Mouse (Mus musculus) kidney, adult 9 months (tissue): ENCODE results near the gene Actr6.
"Not testable (repeated sequence)": the region's sequence is repeated elsewhere in the genome, so short reads cannot be mapped to it uniquely, and the experiment has no call there.

Source experiments
- DNase-seq: peaks from one replicate; pipeline ENCODE4 v3.0.0; 2022

Actr6 gene

DNA sequence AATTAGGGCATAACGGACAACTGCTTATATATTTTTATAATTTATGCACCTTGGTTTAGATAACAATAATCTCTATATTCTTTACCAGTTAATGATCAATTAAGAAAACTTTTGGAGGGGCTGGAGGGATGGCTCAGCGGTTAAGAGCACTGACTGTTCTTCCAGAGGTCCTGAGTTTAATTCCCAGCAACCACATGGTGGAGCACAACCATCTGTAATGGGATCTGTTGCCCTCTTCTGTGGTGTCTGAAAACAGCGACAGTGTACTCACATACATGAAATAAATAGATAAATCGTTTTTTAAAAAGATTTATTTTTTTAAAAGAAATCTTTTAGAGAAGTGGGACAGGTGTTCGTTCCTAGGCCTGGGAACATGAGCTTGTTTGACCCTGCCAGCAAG is 5.0 kb upstream of the Actr6 start:
- DNase-seq, result no peak

DNA sequence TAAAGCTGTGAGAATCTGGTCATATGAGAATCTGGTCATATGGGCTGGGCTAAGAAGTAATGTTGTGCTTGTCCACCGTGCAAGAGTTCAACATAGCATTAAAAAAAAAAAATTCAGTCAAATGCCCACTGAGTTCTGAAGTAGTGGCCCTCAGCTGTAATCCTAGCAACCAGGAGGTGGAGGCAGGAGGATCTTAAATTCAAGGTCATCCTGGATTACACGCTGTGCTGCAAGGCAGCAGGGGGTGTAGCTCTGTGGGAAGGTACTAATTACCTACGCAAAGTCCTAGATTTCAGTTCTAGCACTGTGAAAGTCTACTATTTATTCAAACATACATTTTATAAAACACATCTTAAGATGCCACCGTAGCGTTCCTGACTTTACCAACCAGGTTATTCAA is 754 bp downstream of the Actr6 start:
- no peak for DNase-seq

DNA sequence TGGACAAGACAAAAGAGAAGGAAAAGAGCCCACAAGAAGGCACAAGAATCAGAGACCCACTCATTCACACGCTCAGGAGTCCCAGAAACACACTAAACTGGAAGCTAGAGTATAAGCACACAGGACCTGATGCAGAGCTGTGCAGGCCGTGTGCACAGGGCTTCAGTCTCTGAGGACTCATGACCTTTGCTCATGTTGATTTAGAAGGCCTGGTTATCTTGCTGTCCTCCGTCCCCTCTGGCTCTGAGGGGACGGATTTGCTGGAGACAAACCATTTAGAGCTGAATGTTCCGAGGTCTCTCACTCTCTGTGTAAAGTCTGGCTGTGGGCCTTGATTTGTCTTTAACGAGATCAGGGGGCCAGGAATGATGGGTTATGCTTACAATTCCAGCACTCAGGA is 1.7 kb downstream of the Actr6 start:
- no peak for DNase-seq

DNA sequence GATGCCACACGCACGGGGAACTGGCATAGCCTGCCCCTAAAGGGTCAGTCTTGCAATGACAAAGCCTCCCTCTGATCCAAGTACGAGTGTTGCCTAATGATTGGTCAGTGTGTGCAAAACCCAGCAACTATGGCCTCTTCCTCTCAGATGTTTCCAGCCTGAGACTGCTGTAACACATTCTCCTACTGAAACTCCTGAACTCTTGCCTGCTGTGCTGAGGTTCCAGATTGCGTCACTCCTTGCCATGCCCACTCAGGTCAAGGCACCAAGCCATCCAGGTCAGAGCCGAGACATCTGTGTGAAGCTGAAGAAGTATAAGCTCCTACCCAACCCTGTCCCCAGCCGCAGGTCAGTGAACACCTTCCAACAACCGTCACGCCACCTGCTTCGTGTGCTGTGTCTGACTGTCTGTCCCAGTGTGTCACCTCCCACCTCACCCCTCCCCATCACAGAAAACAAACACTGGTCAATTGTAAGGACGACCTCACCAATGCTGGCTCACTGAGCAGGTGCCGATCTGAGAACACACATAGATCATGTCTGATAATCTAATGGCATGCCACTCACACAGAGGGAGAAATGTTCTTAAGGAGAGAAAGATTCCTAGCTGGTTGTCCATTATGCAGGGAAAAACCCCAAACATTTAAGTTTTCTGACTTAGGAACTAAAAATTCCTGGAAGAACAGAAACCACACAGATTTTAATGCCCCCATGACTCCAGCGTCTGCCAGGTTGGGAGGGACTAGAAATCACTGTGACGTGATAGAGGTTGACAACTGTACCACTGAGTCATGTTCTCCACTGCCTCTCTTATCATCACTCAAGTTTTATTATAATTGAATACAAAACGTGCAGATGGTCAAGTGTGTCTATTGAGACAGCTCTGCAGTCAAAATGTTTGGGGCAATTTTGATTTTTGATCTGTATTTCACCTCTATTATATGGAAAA is 9.6 kb downstream of the Actr6 start:
- peak; percentile 79 for DNase-seq

DNA sequence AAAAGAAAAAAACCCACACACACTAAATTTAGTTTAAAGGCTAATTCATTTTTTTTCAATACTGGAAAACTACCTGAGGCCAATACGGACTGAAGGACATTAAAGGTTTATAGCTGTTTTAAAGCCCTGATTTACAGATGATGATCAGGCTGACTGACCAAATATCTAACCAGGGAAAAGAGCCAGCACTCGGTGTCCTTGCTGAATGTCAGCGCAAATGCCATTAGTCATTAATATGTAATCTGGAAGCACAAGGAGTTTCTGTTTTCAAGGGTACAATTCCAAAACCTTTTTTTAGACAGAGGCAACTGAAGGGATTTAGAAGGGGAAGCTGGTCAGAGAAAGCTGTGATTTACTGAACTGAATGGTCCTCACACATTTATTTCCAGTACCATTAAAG is 11.3 kb downstream of the Actr6 start:
- peak; percentile 95 for DNase-seq

DNA sequence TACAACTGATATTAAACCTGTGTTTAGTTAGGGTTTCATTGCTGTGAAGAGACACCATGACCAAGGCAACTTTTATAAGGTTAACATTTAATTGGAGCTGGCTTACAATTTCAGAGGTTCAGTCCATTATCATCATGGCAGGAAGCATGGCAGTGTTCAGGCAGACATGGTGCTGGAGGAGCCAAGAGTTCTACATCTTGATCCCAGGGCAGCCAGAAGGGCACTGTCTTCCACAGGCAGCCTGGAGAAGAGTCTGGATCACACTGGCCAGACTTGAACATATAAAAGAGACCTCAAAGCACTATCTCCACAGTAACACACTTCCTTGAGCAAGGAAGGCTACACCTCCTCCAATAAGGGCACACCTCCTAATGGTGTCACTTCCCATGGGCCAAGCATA is 11.8 kb downstream of the Actr6 start:
- peak; percentile 57 for DNase-seq

DNA sequence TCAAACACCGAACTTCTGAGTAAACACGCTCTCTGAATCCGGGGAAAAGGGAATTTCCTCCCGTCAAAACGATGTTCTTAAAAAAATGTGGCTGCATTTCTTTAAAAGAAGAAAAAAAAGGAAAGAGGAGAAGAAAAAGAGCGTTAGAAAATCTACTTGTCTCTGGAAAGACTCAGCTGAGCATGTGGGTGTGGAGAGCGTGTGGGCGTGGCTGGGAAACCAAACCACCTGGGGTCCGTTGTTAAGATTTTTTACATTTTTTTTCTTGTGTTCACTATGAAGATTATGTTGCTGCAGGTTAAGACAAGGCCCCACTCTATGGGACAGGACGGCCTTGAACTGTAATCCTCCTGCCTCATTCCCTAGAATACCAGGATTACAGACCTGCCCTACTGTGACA is 17.2 kb downstream of the Actr6 start:
- DNase-seq, result no peak

DNA sequence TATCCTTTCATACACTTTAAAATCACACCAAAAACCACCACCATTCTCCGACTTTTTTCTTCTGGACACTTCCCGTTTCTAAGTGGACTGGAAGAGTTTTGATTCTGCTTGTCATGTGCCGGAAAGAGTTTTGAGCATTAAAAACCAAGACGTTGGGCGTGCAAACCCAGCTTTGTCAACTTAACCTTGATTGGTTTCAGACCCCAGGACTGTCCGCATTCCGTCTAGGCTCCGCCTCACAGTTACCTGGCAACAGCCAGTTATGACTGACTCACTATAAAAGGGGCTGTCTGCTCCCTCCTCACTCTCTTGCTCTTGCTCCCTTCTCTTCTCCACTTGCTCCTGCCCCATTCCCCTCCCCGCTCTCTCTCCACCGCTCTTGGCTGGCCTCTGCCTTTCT is 23.4 kb downstream of the Actr6 start:
- no peak for DNase-seq

DNA sequence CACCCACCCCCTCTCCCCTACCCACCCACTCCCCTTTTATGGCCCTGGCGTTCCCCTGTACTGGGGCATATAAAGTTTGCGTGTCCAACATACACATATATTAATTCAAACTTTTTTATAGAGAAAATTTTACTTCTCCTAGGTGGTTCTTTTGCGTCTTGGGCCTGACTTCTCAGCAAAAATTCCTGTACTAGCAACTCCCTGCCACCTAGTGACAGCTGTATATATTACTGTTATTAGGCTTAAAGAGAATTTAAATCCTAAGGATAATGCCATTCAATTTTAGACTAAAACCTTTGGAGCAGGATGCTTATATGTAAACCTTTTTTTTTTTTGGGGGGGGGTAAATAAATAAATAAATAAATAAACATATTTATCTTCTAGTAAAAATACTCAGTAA is 24.7 kb downstream of the Actr6 start:
- DNase-seq, result no peak

DNA sequence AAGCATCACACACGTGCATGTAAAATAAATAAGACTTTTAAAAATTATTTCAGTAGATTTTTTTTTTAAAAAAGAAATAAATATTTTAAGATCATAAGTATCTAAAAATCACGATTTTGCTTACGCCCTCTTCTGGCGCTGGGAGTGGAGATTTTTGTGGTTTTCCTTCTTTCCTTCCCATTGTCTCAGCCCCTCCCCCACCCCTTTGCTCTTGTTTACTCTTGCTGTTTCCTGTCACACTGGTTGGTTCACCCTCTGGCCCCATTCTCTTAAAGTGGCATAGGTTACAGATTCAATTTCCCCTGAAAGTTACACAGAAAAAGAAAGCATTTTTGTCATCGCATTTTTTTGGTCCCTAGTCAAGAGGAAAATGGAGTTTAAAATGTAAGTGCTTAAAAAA is 29.1 kb downstream of the Actr6 start:
- DNase-seq, result no peak

DNA sequence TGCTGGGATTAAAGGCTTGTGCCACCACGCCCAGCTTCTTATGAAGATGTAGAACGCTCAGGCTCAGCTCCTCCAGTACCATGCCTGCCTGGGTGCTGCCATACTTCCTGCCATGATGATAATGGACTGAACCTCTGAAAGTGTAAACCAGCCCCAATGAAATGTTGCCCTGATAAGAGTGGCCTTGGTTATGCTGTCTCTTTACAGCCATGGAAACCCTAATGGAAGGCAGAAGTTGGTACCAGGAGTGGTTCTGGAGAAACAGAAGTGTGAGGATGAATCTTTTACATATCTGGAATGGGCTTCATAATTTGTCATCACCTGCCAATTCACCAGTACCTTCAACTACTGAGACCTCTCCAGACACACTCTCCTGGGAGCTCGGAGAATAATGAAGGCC is 34.1 kb downstream of the Actr6 start:
- DNase-seq, result no peak

DNA sequence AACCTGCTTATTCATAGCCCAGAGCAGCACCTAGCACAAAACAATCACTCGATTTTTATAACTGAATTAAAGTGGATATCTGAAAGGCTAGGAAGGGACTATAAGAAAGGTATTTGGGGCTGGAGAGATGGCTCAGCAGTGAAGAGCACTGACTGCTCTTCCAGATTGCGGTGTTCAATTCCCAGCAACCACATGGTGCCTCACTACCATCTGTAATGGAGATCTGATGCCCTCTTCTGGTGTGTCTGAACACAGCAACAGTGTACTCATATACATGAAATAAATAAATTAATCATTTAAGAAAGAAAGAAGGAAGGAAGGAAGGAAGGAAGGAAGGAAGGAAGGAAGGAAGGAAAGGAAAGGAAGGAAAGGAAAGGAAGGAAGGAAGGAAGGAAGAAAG is 35.8 kb downstream of the Actr6 start:
- DNase-seq, result not testable (repeated sequence)

DNA sequence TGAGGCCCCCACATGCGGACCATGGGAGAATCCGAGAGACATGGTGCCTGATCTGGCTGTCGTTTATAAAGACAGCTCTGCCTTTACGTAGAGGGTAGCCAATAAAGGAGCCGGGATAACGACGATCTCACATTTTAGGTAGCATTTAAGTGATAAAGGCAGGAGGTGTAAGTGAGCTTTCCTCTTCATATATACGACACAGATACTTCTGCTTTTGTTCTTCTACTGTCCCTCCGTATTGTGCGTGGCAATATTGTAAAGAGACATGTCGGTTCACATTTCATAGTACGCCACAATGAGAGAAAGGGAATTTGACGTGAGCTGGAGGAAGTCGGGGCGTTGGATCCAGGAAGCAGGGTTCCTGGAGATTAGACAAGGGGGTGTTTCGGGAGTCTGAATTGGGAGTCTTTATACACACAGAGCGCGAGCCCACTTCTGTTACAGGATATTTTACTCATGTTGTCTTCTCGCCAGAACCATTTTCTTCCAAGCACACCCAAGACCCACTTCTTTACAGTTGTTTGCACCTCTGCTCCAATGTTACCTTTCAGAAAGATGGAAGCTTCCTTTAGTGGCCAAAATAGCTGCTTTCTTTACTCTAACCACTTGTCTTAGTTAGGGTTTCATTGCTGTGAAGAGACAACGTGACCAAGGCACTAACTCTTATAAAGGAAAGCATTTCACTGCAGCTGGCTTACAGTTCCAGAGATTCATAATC is 36.7 kb downstream of the Actr6 start:
- no peak for DNase-seq

DNA sequence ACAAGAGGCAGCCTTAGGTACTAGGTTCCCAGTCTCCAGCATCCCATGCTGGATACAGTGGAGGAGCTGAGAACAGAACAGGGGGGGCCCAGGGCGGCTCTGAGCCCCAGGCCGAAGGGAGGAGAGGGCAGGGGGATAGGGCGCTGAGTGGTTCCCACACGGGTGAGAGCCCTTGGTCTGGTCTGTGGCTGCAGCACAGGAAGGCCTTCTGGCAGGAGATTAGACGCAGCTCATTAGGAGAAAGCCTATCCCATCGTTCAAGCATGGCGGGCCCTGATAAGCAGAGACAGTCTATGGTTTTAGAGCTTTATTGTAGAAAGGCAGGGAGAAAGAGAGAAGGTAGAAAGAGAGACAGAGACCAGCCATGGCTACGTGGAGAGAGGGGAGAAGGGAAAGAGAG is 42.1 kb downstream of the Actr6 start:
- DNase-seq, result no peak

DNA sequence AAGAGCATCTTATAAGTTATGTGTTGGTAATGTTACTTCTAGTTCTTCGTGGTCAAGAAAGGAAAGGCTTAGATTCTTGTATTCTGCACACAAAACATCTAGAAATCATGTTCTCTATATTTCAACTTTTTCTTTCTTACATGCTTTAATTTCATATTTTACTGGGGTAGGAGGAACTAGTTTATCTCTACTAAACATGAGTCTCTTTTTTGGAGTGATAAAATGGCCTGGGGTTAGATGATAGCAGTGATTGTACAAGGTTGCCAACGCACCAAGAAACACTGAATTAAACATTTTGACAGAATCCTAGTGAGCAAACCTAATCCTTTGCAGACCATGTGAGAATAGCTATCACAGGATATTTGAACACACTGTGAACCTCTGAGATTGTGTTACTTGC is 44.6 kb downstream of the Actr6 start:
- DNase-seq, result no peak

DNA sequence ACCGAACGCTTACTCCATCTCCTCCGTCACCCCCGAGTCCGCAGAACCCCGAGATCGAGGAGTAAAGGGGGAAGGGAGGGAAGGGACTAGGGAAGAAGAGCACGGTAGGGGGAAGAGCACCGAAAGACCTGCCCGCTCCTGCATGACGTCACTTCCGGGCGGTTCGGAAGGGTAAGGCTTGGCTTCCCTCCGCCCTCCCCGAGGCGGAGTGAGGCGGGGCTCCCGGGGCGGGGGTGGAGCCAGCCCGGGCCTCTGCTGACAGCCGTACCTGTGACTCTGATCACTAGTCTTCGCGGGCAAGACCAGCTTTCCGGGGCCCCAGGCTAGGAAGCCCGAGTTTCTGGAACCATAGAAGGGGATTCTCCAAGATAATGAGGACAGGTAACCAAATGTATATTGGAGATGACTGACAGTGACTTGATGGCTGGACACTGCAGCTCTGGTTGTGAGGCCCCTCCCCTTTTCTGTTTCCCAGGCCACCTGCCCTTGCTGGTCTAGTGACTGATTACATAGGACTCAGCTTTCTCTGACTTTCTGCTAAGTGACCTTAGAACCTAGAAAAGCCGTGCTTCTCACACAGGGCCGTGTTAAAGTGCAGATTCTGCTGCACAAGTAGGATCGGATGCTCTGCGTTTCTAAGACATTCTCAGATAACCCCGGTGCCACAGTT is 45.8 kb downstream of the Actr6 start, which contains the start of gene Scyl2:
Gene Scyl2, minus strand, starts transcription at position 147 of the 670 bp plus-strand sequence.
- DNase-seq, result peak; percentile 97

DNA sequence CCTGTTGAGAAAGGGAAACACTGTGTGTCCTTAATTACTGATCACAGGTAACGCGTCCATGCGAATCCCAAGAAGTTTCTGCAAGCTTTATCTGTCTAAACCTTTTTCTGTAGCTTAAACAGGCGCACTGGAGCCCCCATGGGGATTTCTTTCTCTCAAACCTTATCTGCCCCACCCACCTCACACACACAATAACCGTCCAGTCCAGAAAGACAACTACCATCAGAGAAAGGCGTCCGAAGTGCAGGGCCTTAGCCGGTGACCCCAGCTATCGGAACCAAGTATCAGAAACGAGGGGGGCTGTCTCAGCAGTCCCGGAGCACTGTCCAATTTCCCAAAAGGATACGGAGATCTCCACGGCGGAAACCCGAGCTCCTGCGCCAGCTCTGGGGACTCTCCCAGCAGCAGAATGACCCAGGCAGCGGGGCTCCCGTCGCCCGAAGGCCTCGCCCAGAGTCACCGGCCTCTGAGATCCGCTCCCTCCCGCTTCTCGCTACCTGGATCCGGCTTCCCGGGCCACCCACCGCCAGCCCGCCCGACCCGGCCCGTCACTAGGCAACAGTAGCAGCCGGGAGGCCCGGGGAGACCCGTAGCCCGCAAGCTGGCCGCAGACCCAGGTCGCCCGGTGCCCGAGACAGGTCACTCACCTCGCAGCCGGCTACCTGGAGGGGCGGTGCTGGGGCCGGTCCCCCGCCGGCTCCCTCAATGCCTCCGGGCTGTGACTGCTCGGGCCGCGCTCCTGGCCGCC is 46.5 kb downstream of the Actr6 start:
- peak; percentile 22 for DNase-seq

DNA sequence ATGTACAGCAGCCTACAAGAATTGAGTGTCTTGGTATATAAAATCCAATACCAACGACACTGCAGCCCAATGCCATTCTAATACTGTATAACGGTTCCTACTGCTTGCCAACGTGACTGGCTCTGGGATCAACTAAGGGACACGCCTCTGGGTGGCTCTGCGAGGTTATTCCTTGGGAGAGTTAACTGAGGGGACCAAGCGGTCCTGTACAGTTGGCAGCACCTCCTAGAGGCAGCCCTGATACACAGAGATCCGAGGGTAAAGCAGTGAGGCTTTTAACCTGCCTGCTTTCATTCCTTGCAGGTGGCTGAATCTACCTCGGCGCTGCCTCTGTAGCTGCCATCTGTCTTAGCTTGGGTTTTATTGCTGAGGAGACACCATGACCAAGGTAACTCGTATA is 49.1 kb downstream of the Actr6 start:
- no peak for DNase-seq

DNA sequence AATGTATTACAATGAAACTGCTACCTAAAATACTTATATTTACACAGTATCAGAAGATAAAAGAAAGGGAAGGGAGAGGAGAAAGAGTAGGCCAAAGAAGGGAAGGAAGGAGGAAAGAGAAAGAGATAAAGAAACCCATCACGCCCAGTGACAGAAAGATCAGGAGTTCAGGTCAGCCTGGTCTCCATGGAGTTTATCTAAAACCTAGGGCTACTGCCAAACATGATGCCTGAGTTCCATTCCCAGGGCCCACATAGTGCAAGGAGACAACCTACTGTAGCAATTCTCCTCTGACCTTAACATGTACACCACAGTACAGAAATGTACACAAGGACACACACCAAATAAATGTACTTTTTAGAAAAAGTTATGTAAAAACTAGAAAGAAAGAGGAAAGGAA is 49.9 kb downstream of the Actr6 start:
- no peak for DNase-seq

DNA sequence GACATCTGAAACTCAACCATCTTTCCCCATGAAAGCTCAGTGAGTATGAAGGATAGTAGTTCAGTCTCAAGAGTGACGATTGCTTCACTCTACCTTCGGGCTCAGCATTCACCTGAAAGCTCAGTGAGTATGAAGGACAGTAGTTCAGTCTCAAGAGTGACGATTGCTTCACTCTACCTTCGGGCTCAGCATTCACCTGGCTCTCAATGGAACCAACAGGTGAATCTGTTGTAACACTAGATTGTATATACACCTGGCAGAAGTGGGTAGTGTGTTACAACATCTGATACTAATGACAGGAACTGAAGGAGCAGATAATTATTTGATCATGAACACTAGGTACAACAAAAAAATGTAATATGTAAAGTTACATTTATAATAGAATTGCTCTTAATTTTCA is 50.4 kb downstream of the Actr6 start:
- no peak for DNase-seq

DNA sequence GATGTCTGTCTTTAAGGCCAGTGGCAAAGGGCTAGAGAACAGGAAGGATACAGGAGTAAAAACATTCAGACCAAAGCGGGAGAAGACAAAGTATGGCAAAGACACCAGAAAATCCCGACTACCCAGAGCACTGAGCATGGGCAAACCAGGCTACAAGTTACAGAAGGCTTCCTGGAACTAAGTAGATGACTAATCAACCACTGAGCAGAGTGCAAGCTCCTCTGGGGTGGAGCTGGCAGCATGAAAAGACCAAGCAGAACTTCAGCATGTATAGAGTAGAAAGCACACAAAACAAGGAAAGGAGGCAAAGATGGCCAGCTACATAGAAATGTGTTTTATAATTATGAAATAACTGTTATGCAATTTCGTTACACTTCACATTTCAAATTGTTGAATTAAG is 51.6 kb downstream of the Actr6 start:
- no peak for DNase-seq

DNA sequence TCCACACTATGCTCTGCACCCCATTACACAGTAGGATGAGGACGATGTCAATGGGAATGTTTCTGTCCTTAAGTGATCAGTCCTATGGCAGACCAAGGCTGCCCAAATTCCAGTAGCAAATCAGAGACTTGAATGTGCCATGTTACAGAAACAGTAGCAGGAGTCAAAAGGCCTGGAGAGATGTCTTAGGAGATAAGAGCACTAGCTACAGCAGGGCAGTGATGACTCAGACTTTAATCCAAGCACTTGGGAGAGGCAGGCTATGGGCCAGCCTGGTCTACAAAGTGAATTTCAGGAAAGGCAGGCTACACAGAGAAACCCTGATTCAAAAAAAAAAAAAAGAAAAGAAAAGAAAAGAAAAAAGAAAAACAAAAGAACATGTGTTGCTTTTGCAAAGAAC is 52.6 kb downstream of the Actr6 start:
- no peak for DNase-seq

DNA sequence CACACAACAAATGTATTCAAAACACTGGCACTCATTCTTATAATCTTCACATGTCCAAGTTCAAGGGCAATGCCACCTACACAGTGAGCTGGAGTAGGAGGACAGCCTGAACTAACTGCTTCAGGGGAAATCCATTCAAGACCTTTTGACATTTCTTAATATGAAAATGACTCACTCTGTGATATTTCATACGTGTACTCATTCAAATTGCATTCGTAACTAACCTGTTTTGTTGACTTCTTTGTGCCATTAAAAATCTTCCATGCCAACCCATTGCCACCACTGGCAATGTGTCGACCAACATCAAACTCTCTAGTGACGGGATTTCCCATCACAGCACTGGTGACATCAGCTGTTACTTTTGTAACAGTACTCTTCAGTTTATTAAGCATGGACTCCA is 54.0 kb downstream of the Actr6 start:
- DNase-seq, result no peak
